Mouse (Mus musculus): ENCODE data around the gene Mcts1. TPM values are rescaled to one million over a fixed set of nuclear protein-coding genes. Genes with fewer than 3 reads are reported as not detected.

Mcts1 gene
- polyA plus RNA-seq, 1 experiment from 2014 or later: 218 TPM

Other genes with a start within 250 kb of the Mcts1 start
- 66.6 and 74.5 TPM in 2 replicates for gene Lamp2, start 144.1 kb upstream of the Mcts1 start, polyA plus RNA-seq (2015; fragmentation: Nextera tagmentation; extraction: Ambion mirVana)
- gene Cul4b, start 24.4 kb upstream of the Mcts1 start, polyA plus RNA-seq (2015; fragmentation: Nextera tagmentation; extraction: Ambion mirVana): 18.4 and 19.6 TPM in 2 replicates
- 34.7 and 37.0 TPM in 2 replicates for gene C1galt1c1, start 34.5 kb downstream of the Mcts1 start, polyA plus RNA-seq (2015; fragmentation: Nextera tagmentation; extraction: Ambion mirVana)
- 0.23 TPM in 1 of 2 replicates, not detected in the other for gene 6030498E09Rik, start 172.1 kb downstream of the Mcts1 start, polyA plus RNA-seq (2015; fragmentation: Nextera tagmentation; extraction: Ambion mirVana)

Data from neural tube, embryonic 13.5 days (tissue).